Mouse (Mus musculus) right cerebral cortex, postnatal 36 days (tissue): Measurements from ENCODE around the gene Pkd2.

Source experiments
- DNase-seq, 2 experiments: peaks; one replicate each; pipeline ENCODE4 v3.0.0; 2022; ENCODE audit warnings: low spot score in 2 of 2, mixed read lengths in 1 of 2

Gene Pkd2

DNA sequence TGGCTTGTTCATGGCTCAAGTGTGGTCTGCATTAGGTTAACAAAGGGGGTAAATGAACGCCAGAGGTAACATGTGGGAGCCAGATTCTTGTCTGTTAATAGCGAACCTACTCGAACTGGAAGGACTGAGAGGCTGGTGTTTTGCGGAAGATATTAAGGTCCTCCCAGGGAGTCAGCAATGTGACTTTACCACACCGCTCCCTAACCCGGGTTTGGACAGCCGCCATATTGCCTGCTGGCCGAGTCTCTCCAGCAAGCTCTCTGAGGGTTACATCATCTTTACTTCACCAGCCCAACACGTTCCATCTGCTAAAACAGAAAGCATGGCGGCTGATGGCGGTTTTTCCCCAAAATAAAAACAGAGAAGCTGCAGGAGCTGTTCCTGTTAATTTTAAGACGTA, 6.5 kb downstream of the Pkd2 start:
- DNase-seq = no peak

DNA sequence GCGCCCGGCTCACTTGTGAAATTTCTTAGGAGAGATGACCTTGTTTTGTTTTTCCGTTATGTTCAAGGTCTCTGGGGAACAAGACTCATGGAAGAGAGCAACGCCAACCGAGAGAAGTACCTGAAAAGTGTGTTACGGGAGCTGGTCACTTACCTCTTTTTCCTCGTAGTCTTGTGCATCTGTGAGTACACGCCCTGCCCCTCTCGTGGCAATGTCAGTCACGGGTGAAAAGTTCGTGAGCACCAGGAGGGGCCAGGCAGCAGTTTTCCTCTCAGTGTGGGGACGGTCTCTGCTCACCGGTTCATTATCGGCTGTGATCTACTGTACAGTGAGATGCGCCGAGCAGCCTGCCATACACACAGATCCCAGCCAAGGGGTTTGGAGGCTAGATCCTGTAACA, 7.6 kb downstream of the Pkd2 start:
- DNase-seq = no peak

GRCm38 (mm10) chr5:104468586-104468985, 9.3 kb downstream of the Pkd2 start:
- DNase-seq = no peak

GRCm38 (mm10) chr5:104470981-104471391, 11.7 kb downstream of the Pkd2 start:
- no peak for DNase-seq

- DNase-seq = no peak
These were observed 13.1 kb downstream of the Pkd2 start for GRCm38 (mm10) chr5:104472371-104472770.

DNA sequence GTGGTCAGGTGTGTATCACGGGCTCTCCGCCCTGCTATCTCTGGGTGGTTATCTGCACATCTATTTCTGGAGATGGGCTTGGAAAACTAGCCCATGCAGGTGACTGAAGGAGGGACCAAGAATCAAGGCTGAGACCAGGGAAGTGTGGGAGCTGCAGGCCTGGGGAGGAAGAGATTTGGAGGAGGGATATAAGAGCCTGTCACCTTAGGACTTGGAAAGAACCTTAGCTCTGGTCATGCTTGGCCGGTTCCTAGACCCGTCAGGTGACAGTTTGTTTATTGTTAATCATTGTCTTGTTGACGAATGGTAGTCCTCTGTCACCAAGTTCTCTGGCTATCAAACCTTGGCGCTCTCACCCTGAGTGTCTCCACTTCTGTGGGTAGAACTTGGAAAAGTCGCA, 21.1 kb downstream of the Pkd2 start:
- no peak for DNase-seq

DNA sequence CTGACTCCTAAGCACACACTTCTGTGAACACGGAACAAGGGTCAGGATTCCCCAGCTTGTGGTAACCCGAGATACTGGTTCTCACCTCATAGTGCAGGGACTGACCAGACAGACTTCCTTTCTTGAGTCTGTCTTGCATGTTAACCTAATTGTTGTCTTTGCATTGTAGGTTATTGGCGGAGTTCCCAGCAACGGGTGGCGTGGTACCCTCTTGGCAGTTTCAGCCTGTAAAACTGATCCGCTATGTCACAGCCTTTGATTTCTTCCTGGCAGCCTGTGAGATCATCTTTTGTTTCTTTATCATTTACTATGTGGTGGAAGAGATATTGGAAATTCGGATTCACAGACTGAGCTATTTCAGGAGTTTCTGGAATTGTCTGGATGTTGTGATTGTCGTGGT, 23.6 kb downstream of the Pkd2 start:
- DNase-seq = no peak

GRCm38 (mm10) chr5:104491561-104491960, 32.3 kb downstream of the Pkd2 start:
- DNase-seq = no peak

DNA sequence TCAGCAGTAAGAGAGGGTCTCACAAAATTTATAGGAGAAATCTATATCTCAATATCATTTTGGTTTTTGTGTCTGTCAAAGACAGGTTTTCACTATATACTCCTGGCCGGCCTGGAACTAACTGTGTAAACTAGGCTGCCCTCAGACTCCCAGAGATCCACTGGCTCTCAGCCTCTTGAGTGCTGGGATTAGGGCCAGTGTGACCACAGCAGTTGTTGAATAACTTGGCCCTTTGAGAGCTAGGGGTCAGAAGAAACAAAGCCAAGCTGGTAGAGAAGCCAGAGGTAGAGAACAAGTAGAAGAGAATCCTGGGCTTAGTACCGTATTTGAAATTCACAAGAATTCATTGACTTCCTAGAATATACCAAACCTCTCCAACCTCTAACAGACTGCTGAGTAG, 45.6 kb downstream of the Pkd2 start:
- no peak for DNase-seq

DNA sequence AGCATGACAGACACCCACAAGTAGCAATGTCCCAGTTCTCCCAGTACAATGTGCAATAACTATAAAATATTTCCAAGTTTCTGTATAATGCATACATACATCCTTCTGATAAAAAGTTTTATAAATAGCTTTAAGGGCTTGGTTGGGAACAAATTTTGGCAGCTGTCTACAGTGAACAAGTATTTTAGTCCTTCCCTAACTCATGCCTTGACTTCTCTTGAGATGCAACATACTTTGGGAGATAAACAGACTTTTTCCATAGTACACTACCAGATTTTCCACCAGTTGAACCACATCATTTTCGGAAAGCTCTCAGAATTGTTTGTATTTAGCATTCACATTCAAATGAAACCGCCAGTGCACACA, 48.6 kb downstream of the Pkd2 start:
- DNase-seq = no peak

DNA sequence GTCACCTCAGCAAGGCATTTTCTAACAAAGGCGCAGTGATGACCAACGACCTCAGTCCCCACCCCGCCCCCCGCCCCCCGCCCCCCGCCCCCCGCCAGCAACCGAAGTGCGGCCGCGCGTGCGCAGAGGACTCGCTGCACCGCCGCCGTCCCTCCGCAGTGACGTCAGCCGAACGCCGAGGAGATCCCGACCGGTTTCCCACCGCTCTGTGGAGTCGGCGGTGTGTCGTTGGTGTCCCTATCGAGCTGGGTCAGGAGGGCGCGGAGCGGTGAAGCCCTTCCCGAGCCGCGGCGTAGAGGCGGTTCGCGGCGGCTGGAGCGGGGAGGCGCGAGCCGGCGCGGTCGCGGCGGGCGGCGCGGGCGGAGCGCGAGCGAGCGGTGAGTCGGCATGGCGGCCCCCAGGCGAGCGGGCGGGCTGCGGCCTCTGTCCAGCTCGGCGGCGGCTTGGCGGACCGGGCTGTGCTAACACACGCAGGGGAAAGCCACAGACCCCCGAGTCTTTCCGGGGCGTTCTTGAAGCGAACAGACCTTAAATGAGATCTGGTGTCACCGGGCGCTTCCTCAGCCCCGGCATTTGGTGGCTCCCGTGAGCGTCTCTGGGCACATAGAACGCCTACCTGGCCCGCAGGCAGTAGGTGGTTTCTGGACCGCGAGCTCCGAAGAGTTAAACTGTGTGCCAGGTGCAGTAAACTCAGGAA, 49.1 kb downstream of the Pkd2 start, which contains the start of gene BC005561:
Gene BC005561, plus strand, starts transcription at position 158 of the 697 bp plus-strand sequence.
- DNase-seq = peak; percentile 72 to 81

GRCm38 (mm10) chr5:104511211-104511610, 52.0 kb downstream of the Pkd2 start:
- DNase-seq = no peak

GRCm38 (mm10) chr5:104538612-104539011, 79.4 kb downstream of the Pkd2 start:
- DNase-seq = no peak

DNA sequence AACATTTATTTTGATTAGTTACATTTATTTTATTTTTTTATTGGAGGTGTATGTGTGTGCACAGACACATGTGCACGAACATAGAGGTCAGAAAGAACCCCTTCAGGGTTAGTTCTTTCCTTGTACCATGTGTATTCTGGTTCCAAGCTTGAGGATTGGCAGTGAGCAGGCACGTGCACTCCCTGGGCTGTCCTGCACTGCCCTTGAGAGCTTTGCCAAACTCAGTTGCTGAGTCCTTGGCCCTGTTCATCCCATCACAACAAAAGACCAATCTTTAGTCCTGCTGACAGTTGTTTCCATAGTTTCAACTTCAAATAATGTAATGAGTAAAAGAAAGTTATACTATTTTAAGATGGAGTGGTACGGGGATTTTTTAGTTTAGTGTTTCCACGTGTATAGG, 80.1 kb downstream of the Pkd2 start:
- DNase-seq = no peak
